Mouse (Mus musculus) C2C12 (cell line): Measurements from ENCODE around the gene Dhtkd1.

ENCODE experiments used
- CTCF ChIP-seq: IDR thresholded peaks from one replicate; pipeline ENCODE4 v1.5.1; 2011; ENCODE audit not compliant: control insufficient read depth, insufficient read depth, insufficient read length
- MAX ChIP-seq: IDR thresholded peaks from one replicate; pipeline ENCODE4 v1.6.1; 2011; ENCODE audit warnings: mild to moderate bottlenecking, control low read depth
- MYOD1 ChIP-seq: IDR thresholded peaks from one replicate; pipeline ENCODE4 v1.6.1; 2011; ENCODE audit warnings: low read depth; ENCODE audit not compliant: control insufficient read depth, insufficient read length
- USF1 ChIP-seq: IDR thresholded peaks from one replicate; pipeline ENCODE4 v1.6.1; 2011; ENCODE audit warnings: low read depth, mild to moderate bottlenecking, control low read depth, moderate library complexity

DNA sequence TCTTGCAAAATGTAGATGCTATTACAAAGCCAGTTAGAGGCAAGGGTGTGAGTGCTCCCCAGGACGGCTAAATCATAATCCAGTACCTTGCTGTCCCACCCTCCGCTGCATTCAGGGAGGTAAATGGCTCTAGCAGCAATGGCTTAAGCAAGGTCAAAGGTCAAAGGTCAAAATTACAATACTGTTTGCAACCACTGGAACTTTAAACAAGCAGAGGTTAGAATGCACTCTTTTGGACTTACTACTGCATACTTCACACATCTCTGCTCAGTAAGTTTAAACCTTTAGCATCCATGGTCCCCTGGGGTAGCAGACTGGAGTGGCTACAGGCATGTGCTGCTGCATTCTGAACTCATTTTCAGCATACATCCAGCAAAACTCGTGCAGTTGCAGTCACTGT is 65.1 kb downstream of the Dhtkd1 start:
- TF ChIP-seq CTCF (no peak), MYOD1 (no peak), MAX (no peak), USF1 (no peak)
